Mouse (Mus musculus) cerebellum, adult 2 months (tissue): ENCODE results near the gene Morc4.

Source experiments
- CTCF ChIP-seq: fragments of 200-500 bp; IDR thresholded peaks from 2 replicates; pipeline ENCODE4 v1.5.1; 2011; ENCODE audit warnings: low read depth, mild to moderate bottlenecking, control low read depth, low read length, moderate library complexity, borderline replicate concordance; ENCODE audit not compliant: insufficient read depth
- POLR2A ChIP-seq: fragments of 200-500 bp; IDR thresholded peaks from 2 replicates; pipeline ENCODE4 v1.6.1; 2011; ENCODE audit warnings: low read length, control low read depth, borderline replicate concordance; ENCODE audit not compliant: insufficient read depth

DNA sequence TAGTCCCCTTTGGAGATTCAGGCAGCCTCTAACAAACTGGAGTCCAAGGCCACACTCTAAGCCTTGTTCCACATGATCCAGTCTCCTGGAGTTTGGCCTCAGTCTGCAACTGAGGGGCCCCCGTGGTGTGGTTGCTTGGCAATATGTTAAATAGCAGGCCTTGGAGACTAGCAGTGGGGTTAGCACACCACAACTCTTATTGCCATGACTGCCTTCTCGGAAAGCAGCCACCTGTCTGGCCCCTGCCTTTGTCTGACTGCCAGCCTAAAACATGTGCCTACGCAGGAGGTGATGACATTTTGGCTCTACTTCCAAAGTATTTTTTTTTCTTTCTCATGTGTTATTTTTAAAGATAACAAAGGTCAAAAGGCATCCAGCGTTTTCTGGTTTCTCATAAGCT lies 63.4 kb downstream of the Morc4 start:
- TF ChIP-seq CTCF = no peak
- TF ChIP-seq POLR2A = no peak
